Mouse (Mus musculus) embryonic facial prominence, embryonic 10.5 days (tissue): Measurements from ENCODE around the gene Zfp607b. TPM values are rescaled to one million over a fixed set of nuclear protein-coding genes. Genes with fewer than 3 reads are reported as not detected.
A peak's percentile ranks its signal among the peaks of the same experiment; 100 is the strongest.

Experiments used
- DNase-seq: peaks from one replicate; pipeline ENCODE4 v3.0.0-alpha.2; 2017; ENCODE audit warnings: low spot score
- H3K27ac ChIP-seq: fragments of 300-500 bp; sonication (generic); replicated peaks from 2 replicates; pipeline ENCODE4 v1.5.1; 2016; ENCODE audit warnings: mild to moderate bottlenecking
- H3K27me3 ChIP-seq: fragments of 300-500 bp; sonication (generic); replicated peaks from 2 replicates; pipeline ENCODE4 v1.6.1; 2016; ENCODE audit warnings: low read depth, mild to moderate bottlenecking; ENCODE audit not compliant: poor library complexity, severe bottlenecking
- H3K36me3 ChIP-seq: fragments of 300-500 bp; sonication (generic); replicated peaks from 2 replicates; pipeline ENCODE4 v1.6.1; 2016; ENCODE audit warnings: mild to moderate bottlenecking, moderate library complexity
- H3K4me1 ChIP-seq: fragments of 300-500 bp; sonication (generic); 2 replicates; pipeline ENCODE4 v1.6.1; 2016
- H3K4me3 ChIP-seq: fragments of 300-500 bp; sonication (generic); 2 replicates; pipeline ENCODE4 v1.5.1; 2016; ENCODE audit warnings: mild to moderate bottlenecking, moderate library complexity
- H3K9me3 ChIP-seq: fragments of 300-500 bp; sonication (generic); 2 replicates; pipeline ENCODE4 v1.6.1; 2016; ENCODE audit warnings: mild to moderate bottlenecking
- WGBS: fragments of 180-500 bp; shearing (Covaris S2); methylation state at CpG from one replicate; pipeline ENCODE4 v1.1.7; 2016; 5-methylcytosine and 5-hydroxymethylcytosine counted together
- polyA plus RNA-seq: library from polyadenylated mRNA; unstranded; fragments of >200 nt; fragmentation: Nextera tagmentation; extraction: Ambion mirVana; gene quantifications from 2 replicates; pipeline ENCODE4 v1.2.1, GENCODE M21; 2016

Zfp607b gene
- polyA plus RNA-seq, 1 experiment from 2014 or later = 5.0 TPM

GRCm38 (mm10) chr7:27688246-27688788 is 823 bp upstream of the Zfp607b start:
- H3K27ac ChIP-seq = peak overlapping the region; percentile 85
- DNase-seq = peak; percentile 18
- H3K4me1 ChIP-seq = peaks cover 19% of the 10 kb centered on the region
- WGBS = 43% methylated on average over 14 of the region's 14 CpGs
- H3K27me3 ChIP-seq = no peaks in the 10 kb centered on the region
- H3K9me3 ChIP-seq = no peaks in the 10 kb centered on the region
- no peaks in the 10 kb centered on the region for H3K36me3 ChIP-seq
- H3K4me3 ChIP-seq = peak overlapping the region; percentile 66

GRCm38 (mm10) chr7:27691076-27691475 is 1.9 kb downstream of the Zfp607b start:
- peak; percentile 42 for DNase-seq
- no peak overlapping the region for H3K4me3 ChIP-seq
- no peaks in the 10 kb centered on the region for H3K27me3 ChIP-seq
- 40% methylated on average over 5 of the region's 5 CpGs for WGBS
- H3K36me3 ChIP-seq = 0 out of 2 replicates have a peak, but pooled peaks cover 9% of the 10 kb centered on the region
- peaks cover 14% of the 10 kb centered on the region for H3K4me1 ChIP-seq
- H3K9me3 ChIP-seq = no peaks in the 10 kb centered on the region
- H3K27ac ChIP-seq = no peak overlapping the region

GRCm38 (mm10) chr7:27696711-27697110 is 7.6 kb downstream of the Zfp607b start:
- Histone ChIP-seq H3K9me3 (no peaks in the 10 kb centered on the region), H3K27me3 (no peaks in the 10 kb centered on the region), H3K4me3 (no peak overlapping the region), H3K36me3 (0 out of 2 replicates have a peak, but pooled peaks cover 9% of the 10 kb centered on the region), H3K4me1 (no peaks in the 10 kb centered on the region), H3K27ac (no peak overlapping the region)
- 30% methylated on average over 3 of the region's 3 CpGs for WGBS
- no peak for DNase-seq

- Histone ChIP-seq H3K27me3 (no peaks in the 10 kb centered on the region), H3K36me3 (no peaks in the 10 kb centered on the region), H3K9me3 (peaks cover 24% of the 10 kb centered on the region), H3K27ac (no peak overlapping the region), H3K4me3 (no peak overlapping the region), H3K4me1 (no peaks in the 10 kb centered on the region)
- WGBS = 84% methylated on average over 7 of the region's 7 CpGs
- no peak for DNase-seq
These were observed 21.3 kb downstream of the Zfp607b start for GRCm38 (mm10) chr7:27710402-27710801.

- H3K4me3 ChIP-seq = no peak overlapping the region
- 91% methylated on average over 8 of the region's 8 CpGs for WGBS
- no peaks in the 10 kb centered on the region for H3K36me3 ChIP-seq
- H3K4me1 ChIP-seq = no peaks in the 10 kb centered on the region
- DNase-seq = no peak
- H3K9me3 ChIP-seq = peaks cover 4% of the 10 kb centered on the region; the same call in 1 of the 2 replicates
- no peak overlapping the region for H3K27ac ChIP-seq
- no peaks in the 10 kb centered on the region for H3K27me3 ChIP-seq
These were observed 32.8 kb downstream of the Zfp607b start for GRCm38 (mm10) chr7:27721951-27722350.

GRCm38 (mm10) chr7:27725566-27726538 is 36.7 kb downstream of the Zfp607b start:
- peak; percentile 53 for DNase-seq
- Histone ChIP-seq H3K4me3 (no peak overlapping the region), H3K4me1 (0 out of 2 replicates have a peak, but pooled peaks cover 5% of the 10 kb centered on the region), H3K9me3 (no peaks in the 10 kb centered on the region), H3K36me3 (no peaks in the 10 kb centered on the region), H3K27ac (peak overlapping the region; percentile 30; the same call in 1 of the 2 replicates), H3K27me3 (no peaks in the 10 kb centered on the region)
- WGBS = 44% methylated on average over 12 of the region's 12 CpGs

GRCm38 (mm10) chr7:27727471-27727870 is 38.3 kb downstream of the Zfp607b start:
- WGBS = 63% methylated on average over 2 of the region's 2 CpGs
- H3K36me3 ChIP-seq = no peaks in the 10 kb centered on the region
- DNase-seq = no peak
- peaks cover 12% of the 10 kb centered on the region for H3K4me1 ChIP-seq
- H3K4me3 ChIP-seq = no peak overlapping the region
- no peaks in the 10 kb centered on the region for H3K27me3 ChIP-seq
- H3K9me3 ChIP-seq = no peaks in the 10 kb centered on the region
- H3K27ac ChIP-seq = no peak overlapping the region

GRCm38 (mm10) chr7:27731281-27731883 is 42.2 kb downstream of the Zfp607b start, which contains the start of gene Zfp60:
TSS of gene Zfp60 (plus strand) at chr7:27731389.
- peaks cover 28% of the 10 kb centered on the region for H3K4me1 ChIP-seq

GRCm38 (mm10) chr7:27731946-27732345 is 42.8 kb downstream of the Zfp607b start:
- Histone ChIP-seq H3K4me1 (peaks cover 28% of the 10 kb centered on the region), H3K27ac (peak overlapping the region; percentile 97), H3K9me3 (no peaks in the 10 kb centered on the region), H3K36me3 (peaks cover 24% of the 10 kb centered on the region), H3K4me3 (peak overlapping the region; percentile 77), H3K27me3 (no peaks in the 10 kb centered on the region)
- WGBS = 5% methylated on average over 12 of the region's 12 CpGs
- DNase-seq = peak; percentile 23

More at GRCm38 (mm10) chr7:27731281-27731883, 42.2 kb downstream of the Zfp607b start, which contains the start of gene Zfp60:
- H3K27ac ChIP-seq = peak within 1 kb of the TSS; percentile 97
- WGBS = under 1% methylated on average over 35 of the region's 35 CpGs
- H3K4me3 ChIP-seq = peak within 1 kb of the TSS; percentile 77
- H3K27me3 ChIP-seq = no peaks in the 10 kb centered on the region
- DNase-seq = peak; percentile 91
- H3K9me3 ChIP-seq = no peaks in the 10 kb centered on the region
- H3K36me3 ChIP-seq = peaks cover 22% of the 10 kb centered on the region

GRCm38 (mm10) chr7:27732508-27732907 is 43.4 kb downstream of the Zfp607b start:
- Histone ChIP-seq H3K4me3 (peak overlapping the region; percentile 77), H3K36me3 (peaks cover 29% of the 10 kb centered on the region), H3K9me3 (no peaks in the 10 kb centered on the region), H3K4me1 (peaks cover 24% of the 10 kb centered on the region), H3K27me3 (no peaks in the 10 kb centered on the region), H3K27ac (peak overlapping the region; percentile 97)
- DNase-seq = no peak
- 80% methylated on average over 6 of the region's 6 CpGs for WGBS

- H3K27ac ChIP-seq = 0 out of 2 replicates have a peak overlapping the region, but pooled peaks have one; percentile 30
- H3K27me3 ChIP-seq = no peaks in the 10 kb centered on the region
- H3K4me1 ChIP-seq = peaks cover 24% of the 10 kb centered on the region
- no peak for DNase-seq
- 62% methylated on average over 5 of the region's 5 CpGs for WGBS
- H3K36me3 ChIP-seq = peaks cover 56% of the 10 kb centered on the region
- no peak overlapping the region for H3K4me3 ChIP-seq
- H3K9me3 ChIP-seq = no peaks in the 10 kb centered on the region
These were observed 46.3 kb downstream of the Zfp607b start for GRCm38 (mm10) chr7:27735457-27735856.
